Mouse (Mus musculus) heart, adult 18-20 months (tissue): ENCODE measurements around the gene Bsg. TPM values are rescaled to one million over a fixed set of nuclear protein-coding genes. Genes with fewer than 3 reads are reported as not detected.
A peak's percentile ranks its signal among the peaks of the same experiment; 100 is the strongest.

ENCODE experiments used
- DNase-seq, 2 experiments: peaks; one replicate each; pipeline ENCODE4 v3.0.0; 2021 to 2022; ENCODE audit warnings: mixed read lengths in 1 of 2
- total RNA-seq, 2 experiments: library from RNA; stranded (reverse); gene quantifications; 2 replicates each; pipeline ENCODE4 v1.2.3; 2021

Bsg gene
- total RNA-seq, 2 experiments from 2014 or later: 1,459 to 1,479 TPM

GRCm38 (mm10) chr10:79704970-79705360, 674 bp downstream of the Bsg start:
- no peak for DNase-seq

DNA sequence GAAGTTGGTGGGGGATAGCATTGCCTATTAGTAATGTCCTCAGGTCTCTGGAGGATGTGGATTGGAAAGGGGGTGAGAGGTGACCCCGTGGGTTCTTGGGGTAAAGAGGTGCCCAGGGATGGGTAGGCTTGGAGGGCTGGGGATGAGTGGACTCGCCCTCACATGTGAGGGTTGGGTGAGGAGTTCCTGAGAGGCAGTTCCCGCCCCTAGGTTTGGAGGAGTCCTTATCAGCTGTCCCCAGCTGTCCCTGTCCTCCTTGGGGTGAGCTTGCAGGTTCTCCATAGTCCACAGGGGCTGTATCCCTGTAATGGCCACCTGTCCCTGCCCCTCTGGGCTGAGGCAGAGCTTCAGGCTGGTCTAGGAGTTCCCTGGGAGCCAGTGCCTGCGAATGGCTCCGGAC, 1.7 kb downstream of the Bsg start:
- DNase-seq: no peak

DNA sequence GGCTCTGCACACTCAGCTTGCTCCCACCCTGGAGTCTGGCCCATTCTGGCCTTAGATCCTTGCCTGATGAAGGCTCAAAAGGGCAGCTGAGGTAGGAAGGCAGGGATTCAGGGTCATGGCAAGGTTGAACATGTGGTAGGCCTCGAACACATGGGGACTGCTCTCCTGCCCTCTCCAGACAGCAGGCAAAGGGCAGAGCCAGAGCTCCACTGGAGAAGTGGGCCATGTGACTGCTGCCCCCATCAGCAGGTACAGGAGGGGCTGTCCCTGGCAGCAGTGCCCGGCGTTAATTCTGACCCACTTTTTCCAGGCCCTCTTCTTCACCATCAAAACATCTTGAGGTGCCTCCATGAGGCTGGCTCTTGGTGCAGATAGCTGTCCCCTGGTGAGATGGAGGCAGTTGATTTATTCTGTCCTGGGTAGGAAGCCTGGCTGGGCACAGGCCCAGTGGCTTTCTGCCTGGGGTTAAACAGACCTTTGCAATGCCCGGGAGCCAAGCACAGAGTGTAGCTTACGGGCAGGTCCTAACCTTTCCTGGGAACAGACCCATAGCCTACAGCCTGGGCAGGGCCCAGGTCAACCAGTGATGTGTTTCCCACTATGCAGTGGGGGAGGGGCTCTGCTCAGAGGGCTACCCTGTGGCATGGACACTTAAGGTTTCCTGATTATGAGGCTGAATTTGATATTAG, 2.3 kb downstream of the Bsg start:
- peak; percentile 42 to 43 for DNase-seq

- DNase-seq: no peak
Measured at GRCm38 (mm10) chr10:79707162-79707561, 2.9 kb downstream of the Bsg start.

DNA sequence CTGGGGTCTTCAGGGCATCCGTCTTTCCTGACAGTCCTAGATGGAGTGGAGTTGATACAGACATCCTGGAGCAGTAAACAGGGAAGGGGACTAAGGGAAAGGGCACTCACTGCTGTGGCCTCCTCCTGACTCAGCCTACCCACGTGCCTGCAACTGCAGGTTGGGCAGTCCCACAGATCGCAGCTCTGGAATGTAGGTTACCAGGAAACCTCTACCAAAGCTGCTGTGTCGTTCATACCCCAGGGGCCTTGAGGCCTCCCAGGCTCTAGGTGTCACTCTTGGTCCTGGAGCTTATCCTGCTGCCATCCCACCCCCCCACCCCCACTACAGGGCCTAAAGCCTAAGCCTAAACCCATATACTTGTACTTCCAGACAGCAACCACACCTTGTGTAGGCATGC, 3.5 kb downstream of the Bsg start:
- no peak for DNase-seq

DNA sequence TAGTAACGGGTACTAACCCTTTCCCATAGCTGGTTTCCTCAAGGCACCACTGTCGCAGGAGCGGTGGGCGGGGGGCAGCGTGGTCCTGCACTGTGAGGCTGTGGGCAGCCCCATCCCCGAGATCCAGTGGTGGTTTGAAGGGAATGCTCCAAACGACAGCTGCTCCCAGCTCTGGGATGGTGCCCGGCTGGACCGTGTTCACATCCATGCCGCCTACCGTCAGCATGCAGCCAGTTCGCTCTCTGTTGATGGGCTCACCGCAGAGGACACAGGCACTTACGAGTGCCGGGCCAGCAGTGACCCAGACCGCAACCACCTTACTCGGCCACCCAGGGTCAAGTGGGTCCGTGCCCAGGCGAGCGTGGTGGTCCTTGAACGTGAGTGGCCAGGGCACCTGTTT, 4.4 kb downstream of the Bsg start:
- DNase-seq: peak in 1 of 2 experiments; percentile 30

- DNase-seq: no peak
Measured at GRCm38 (mm10) chr10:79709307-79709706, 5.0 kb downstream of the Bsg start.

DNA sequence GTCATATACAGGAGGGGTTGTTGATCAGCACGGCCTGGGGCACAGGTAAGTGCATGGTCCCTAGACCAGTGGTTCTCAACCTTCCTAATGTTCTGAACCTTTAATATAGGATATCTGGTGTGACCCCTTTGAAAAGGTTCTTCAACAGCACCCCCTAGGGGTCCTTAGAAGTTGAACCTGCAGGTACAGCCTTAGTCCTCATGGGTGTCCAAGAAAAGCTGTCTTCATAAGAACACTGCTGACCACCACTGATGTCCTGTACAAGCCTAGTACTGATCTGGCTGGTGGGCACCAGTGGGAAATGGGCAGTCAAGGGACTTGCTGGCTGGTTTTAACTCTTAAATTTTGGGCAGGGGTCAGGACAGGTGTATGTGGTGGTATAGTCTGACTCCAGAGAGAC, 7.7 kb downstream of the Bsg start:
- DNase-seq: peak in 1 of 2 experiments; percentile 31

DNA sequence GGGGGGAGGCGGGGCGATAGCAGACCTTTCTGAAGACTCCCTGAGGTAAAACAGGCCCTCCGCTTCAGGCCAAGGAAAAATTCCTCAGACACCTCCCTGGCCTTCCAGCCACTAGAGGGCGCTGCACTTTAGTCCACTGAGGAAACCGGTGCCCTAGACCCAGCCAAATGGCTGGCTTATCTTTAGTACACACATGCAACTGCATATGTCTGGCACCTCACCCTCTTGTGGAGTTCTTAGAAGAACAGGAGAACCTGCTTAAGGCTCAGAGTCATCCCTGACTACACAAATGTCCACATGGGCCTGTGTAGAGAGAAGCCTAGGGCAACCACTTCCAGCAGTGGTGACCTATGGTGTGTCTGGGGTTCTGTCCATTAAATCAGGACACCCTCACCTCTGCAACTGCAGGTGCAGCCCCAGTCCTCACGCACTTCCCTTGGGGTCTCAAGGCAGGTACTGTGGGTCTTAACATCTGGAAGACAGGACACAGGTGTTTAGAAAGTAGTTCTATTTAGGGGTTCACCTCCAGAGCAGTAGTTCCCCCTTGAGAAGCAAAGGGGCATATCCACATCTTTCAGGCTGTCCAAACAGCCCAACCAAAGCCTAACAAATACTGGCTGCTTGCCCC, 8.3 kb downstream of the Bsg start:
- peak; percentile 72 to 91 for DNase-seq

GRCm38 (mm10) chr10:79713163-79713562, 8.9 kb downstream of the Bsg start:
- DNase-seq: no peak

GRCm38 (mm10) chr10:79714996-79715395, 10.7 kb downstream of the Bsg start:
- DNase-seq: no peak

- no peak for DNase-seq
Measured at GRCm38 (mm10) chr10:79716254-79716987, 12.1 kb downstream of the Bsg start, which contains the start of gene Hcn2. Gene Hcn2, plus strand, starts transcription at chr10:79716634.

- DNase-seq: no peak
Measured at GRCm38 (mm10) chr10:79716988-79717355, 12.7 kb downstream of the Bsg start.

DNA sequence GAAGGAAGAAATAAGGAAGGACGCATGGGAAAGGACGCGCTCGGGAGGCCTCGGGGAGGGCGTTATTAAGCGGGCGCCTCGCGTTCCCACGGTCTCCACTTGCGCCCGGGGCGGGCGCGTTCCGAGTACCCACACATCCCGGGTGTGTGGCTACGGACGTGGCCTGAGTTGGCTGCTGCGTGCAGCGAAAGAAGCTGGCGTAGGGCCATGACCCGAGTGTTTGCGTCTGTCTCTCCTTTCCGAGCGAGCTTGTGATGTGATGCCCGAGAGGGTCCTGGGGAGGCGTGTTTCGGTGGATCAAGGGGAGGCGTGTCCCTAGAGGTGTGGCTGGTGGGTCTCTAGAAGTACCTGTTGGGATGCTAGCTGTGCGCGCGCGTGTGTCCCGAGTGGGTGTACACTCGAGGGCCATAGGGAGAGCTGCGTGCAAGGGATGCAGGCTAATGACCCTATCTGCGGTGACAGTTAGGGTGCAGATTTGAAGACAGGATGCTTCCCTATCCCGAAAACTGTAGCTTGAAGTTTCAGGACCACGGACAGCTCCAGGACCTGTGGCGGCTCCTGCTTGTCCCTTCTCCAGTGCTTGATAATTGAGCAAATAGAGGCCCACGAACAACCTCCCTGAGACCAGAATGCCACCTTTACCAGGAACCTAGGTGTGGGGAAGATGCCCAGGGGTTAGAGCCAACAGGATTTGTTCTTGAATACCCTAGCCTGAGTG, 13.5 kb downstream of the Bsg start:
- peak; percentile 58 to 88 for DNase-seq

DNA sequence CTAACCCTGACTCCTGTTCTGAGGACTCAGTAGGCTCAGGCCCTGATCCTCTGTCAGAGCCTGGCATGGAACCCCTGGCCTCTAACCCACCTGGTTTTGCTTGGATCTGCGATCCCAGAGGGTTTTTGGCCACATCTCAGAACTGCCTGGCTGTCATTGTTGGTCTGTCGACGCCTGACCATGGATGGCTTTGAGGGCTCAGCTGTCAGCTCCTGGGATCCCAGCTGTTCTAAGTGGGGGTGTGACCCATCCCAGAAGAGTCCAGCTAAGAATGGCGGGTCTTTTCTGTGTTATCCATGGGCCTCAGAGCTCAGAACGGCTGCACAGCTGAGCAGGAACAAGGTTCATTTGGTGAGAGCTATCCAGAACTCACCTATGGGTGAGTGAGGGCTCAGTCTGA, 16.8 kb downstream of the Bsg start:
- DNase-seq: no peak

GRCm38 (mm10) chr10:79723047-79723446, 18.8 kb downstream of the Bsg start:
- DNase-seq: peak in 1 of 2 experiments; percentile 45

DNA sequence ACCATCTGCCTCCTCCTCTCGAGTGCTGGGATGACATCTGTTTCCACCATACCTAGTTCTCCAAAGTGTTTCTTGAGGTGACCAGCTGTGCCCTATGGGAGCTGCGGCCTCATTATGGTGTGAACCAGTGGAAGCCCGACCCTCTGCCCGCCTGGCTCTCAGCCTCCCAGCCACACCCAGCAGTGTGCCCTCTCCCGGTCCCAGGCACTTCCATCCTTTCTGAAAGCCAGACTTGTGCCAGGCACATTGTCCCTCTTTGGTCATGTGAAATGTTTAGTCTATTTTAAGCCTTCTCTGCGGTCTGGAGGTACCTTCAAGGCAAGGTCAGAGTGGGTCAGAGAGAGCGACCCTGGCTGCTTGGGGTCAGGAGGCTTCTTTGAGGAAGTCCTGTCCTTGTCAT, 19.4 kb downstream of the Bsg start:
- peak in 1 of 2 experiments; percentile 50 for DNase-seq

GRCm38 (mm10) chr10:79726090-79726489, 21.8 kb downstream of the Bsg start:
- DNase-seq: peak in 1 of 2 experiments; percentile 40

DNA sequence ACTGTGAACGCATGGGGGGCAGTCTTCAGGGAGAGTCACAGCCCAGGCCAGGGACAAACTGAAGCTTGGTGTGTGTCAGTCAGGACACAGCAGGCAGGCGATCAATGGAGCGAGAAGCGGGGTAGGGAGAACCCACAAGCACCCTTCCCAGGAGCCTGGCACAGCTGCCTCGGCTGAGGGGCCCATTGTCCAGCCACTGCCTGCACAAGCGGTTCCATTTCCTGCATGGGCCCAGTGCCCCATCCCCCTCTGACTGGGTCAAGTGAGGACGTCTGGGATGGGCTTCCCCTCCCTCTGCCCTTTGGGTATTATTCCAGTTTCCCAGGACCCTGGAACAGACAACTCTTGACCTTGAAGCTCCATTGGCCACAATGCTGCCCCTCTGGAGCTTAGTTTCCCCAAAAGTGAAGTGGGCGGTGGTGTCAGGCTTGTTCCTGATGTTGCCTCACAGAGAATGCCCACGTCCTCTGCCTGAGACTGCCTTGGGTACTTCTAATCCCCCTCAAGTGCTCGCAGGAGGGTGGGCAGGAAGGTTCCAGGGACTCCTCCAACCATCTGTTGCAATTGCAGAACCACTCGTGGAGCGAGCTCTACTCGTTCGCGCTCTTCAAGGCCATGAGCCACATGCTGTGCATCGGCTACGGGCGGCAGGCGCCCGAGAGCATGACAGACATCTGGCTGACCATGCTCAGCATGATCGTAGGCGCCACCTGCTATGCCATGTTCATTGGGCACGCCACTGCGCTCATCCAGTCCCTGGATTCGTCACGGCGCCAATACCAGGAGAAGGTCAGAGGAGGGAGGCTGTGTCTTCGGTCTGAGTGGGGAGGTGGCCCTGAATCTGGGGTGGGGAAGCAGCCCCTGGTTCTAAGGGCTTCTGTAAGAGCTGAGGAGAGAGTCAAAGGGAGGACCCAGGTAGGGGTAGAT, 24.3 kb downstream of the Bsg start:
- DNase-seq: no peak

- DNase-seq: peak in 1 of 2 experiments; percentile 46
Measured at GRCm38 (mm10) chr10:79729357-79729965, 25.2 kb downstream of the Bsg start.

GRCm38 (mm10) chr10:79732500-79732899, 28.2 kb downstream of the Bsg start:
- peak in 1 of 2 experiments; percentile 51 for DNase-seq
